Mouse (Mus musculus): Measurements from ENCODE around the gene Spsb4. TPM values are rescaled to one million over a fixed set of nuclear protein-coding genes. Genes with fewer than 3 reads are reported as not detected.

Gene Spsb4
- total and polyA plus RNA-seq, 3 experiments = not detected

DNA sequence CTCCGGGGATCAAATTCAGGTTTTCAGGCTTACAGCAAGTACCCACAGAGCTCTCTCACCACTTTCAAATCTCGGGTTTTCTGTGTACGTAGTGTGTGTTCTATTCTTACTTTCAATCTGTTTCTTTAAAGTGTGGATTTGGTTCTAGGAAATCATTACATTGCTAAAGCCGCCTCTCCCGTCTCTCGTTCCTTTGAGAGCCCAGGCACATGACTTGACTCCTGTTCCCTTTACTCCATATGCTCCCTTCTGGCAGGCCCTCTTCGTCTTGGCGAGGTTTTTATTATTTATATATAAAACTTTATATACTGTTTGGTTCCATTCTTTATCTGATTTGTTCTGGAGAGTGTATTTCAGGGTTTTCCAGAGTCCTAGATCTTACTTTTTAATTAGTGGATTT, 85.9 kb downstream of the Spsb4 start:
- Histone ChIP-seq H3K27ac (ENCODE audit: control insufficient read depth, low read depth, low read length) (no peak overlapping the region), H3K36me3 (ENCODE audit: control insufficient read depth in 1 of 2, insufficient read depth in 2 of 2, low read length in 2 of 2) (no peaks in the 10 kb centered on the region), H3K4me3 (ENCODE audit: control insufficient read depth in 1 of 2, insufficient read depth in 1 of 2, low read depth in 2 of 2, low read length in 2 of 2) (no peak overlapping the region), H3K9ac (ENCODE audit: control insufficient read depth, low read depth, low read length, poor library complexity, severe bottlenecking) (no peak overlapping the region), H3K9me3 (replicated peaks; ENCODE audit: insufficient read depth, low read length) (no peaks in the 10 kb centered on the region), H3K79me2 (ENCODE audit: control insufficient read depth, insufficient read depth, low read length, poor library complexity) (no peaks in the 10 kb centered on the region), H3K4me1 (ENCODE audit: control insufficient read depth in 1 of 2, insufficient read depth in 2 of 2, low read length in 2 of 2) (no peaks in the 10 kb centered on the region), H3K27me3 (ENCODE audit: control insufficient read depth in 1 of 2, insufficient read depth in 2 of 2, low read length in 2 of 2) (no peaks in the 10 kb centered on the region)
- TF ChIP-seq RCOR1 (IDR thresholded peaks at IDR 0.05; ENCODE audit: low read depth, low read length) (no peak), CHD1 (IDR thresholded peaks at IDR 0.05; ENCODE audit: low read depth, low read length) (no peak), MYB (IDR thresholded peaks at IDR 0.05; ENCODE audit: low read depth, low read length) (no peak), ELF1 (IDR thresholded peaks at IDR 0.05; ENCODE audit: low read depth, low read length) (no peak), MEF2A (IDR thresholded peaks at IDR 0.05; ENCODE audit: extremely low read depth, insufficient replicate concordance, low read depth, low read length, poor library complexity, severe bottlenecking) (no peak), E2F4 (IDR thresholded peaks at IDR 0.05; ENCODE audit: borderline replicate concordance, low read depth, low read length) (no peak), USF1 (IDR thresholded peaks at IDR 0.05; ENCODE audit: low read depth, low read length) (no peak), USF2 (IDR thresholded peaks at IDR 0.05; ENCODE audit: borderline replicate concordance in 1 of 2, insufficient read depth in 1 of 2, low read depth in 1 of 2, low read length in 2 of 2) (no peak), SMC3 (IDR thresholded peaks at IDR 0.05; ENCODE audit: low read depth, low read length) (no peak), BHLHE40 (IDR thresholded peaks at IDR 0.05; ENCODE audit: borderline replicate concordance, low read depth, low read length) (no peak), POLR2A (IDR thresholded peaks at IDR 0.05; ENCODE audit: control insufficient read depth in 1 of 2, insufficient read depth in 1 of 2, low read depth in 1 of 2, low read length in 2 of 2, poor library complexity in 1 of 2) (no peak), NELFE (IDR thresholded peaks at IDR 0.05; ENCODE audit: low read depth, low read length) (no peak), KAT2A (conservative IDR thresholded peaks at IDR 0.05; ENCODE audit: low read depth, low read length) (no peak), MAFK (IDR thresholded peaks at IDR 0.05; ENCODE audit: borderline replicate concordance, low read depth, low read length) (no peak), TBP (IDR thresholded peaks at IDR 0.05; ENCODE audit: low read depth, low read length) (no peak)
- no peak for DNase-seq (ENCODE audit: low read depth, low spot score)

DNA sequence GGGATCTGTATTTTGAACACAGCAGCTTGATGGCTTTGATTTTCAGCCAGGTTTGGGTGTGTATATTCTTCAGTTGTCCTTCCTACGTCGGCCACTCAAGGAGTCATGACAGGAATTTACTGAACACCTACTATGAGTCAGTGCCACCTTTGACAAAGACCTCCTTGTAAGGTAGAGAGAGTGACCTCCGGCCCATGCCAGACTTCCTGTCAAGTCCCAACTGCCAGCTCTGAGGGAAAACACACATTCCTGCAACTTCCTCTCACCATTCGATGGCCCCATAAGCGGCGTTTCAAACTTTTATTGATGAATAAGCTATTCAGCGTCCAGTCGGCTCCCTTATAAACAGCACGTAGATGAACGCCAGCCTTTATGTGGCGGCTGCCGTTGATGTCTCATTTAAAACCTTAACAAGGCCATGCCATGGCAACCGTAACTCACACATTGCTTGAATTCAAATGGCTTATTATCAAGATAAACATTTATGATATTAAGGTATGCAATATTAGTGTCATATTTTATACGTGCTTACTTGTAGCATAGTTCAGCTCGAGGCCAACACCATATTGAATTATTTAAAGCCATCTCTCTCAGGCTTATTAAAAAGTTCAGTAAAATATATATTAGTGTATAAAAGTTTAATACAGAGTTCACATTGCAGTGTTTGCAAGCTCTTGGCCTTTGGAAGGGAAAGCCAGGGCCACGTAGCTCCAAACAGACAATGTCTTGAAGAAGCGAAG, 94.9 kb downstream of the Spsb4 start:
- no peaks in the 10 kb centered on the region for H3K9me3 ChIP-seq (replicated peaks; ENCODE audit: insufficient read depth, low read length)
- H3K27ac ChIP-seq (ENCODE audit: control insufficient read depth, low read depth, low read length) = no peak overlapping the region
- no peak overlapping the region for H3K4me3 ChIP-seq (ENCODE audit: control insufficient read depth in 1 of 2, insufficient read depth in 1 of 2, low read depth in 2 of 2, low read length in 2 of 2)
- no peak overlapping the region for H3K9ac ChIP-seq (ENCODE audit: control insufficient read depth, low read depth, low read length, poor library complexity, severe bottlenecking)
- H3K36me3 ChIP-seq (ENCODE audit: control insufficient read depth in 1 of 2, insufficient read depth in 2 of 2, low read length in 2 of 2) = no peaks in the 10 kb centered on the region
- H3K27me3 ChIP-seq (ENCODE audit: control insufficient read depth in 1 of 2, insufficient read depth in 2 of 2, low read length in 2 of 2) = no peaks in the 10 kb centered on the region
- no peaks in the 10 kb centered on the region for H3K79me2 ChIP-seq (ENCODE audit: control insufficient read depth, insufficient read depth, low read length, poor library complexity)
- DNase-seq (ENCODE audit: low read depth, low spot score) = no peak
- H3K4me1 ChIP-seq (ENCODE audit: control insufficient read depth in 1 of 2, insufficient read depth in 2 of 2, low read length in 2 of 2) = no peaks in the 10 kb centered on the region
- TF ChIP-seq POLR2A (IDR thresholded peaks at IDR 0.05; ENCODE audit: control insufficient read depth in 1 of 2, insufficient read depth in 1 of 2, low read depth in 1 of 2, low read length in 2 of 2, poor library complexity in 1 of 2) (no peak), RAD21 (IDR thresholded peaks at IDR 0.05; ENCODE audit: low read depth, low read length) (no peak), GATA1 (IDR thresholded peaks at IDR 0.05; ENCODE audit: low read depth, low read length) (no peak), RCOR1 (IDR thresholded peaks at IDR 0.05; ENCODE audit: low read depth, low read length) (no peak), CHD2 (IDR thresholded peaks at IDR 0.05; ENCODE audit: low read length) (no peak)

All from MEL (cell line).